Mouse (Mus musculus): ENCODE results near the gene Efhd2. TPM values are rescaled to one million over a fixed set of nuclear protein-coding genes. Genes with fewer than 3 reads are reported as not detected.

Gene Efhd2
- polyA plus RNA-seq, 1 experiment from 2014 or later = 62.0 TPM

GRCm38 (mm10) chr4:141821178-141821577 is 53.5 kb downstream of the Efhd2 start:
- Histone ChIP-seq H3K4me3 (no peak overlapping the region), H3K4me1 (replicated peaks) (peaks cover 8% of the 10 kb centered on the region; the same call in 1 of the 2 replicates), H3K4me2 (no peak overlapping the region), H3K27me3 (no peaks in the 10 kb centered on the region), H3K27ac (no peak overlapping the region), H3K9ac (no peak overlapping the region), H3K9me3 (replicated peaks) (no peaks in the 10 kb centered on the region), H3K36me3 (no peaks in the 10 kb centered on the region)
- no peak for ATAC-seq (replicated peaks; ENCODE audit: insufficient number of reproducible peaks, insufficient read depth, low FRiP score, low read depth)
- 26% methylated on average over 3 of the region's 3 CpGs for WGBS

GRCm38 (mm10) chr4:141819316-141819715 is 55.4 kb downstream of the Efhd2 start:
- no peak overlapping the region for H3K9ac ChIP-seq
- no peak overlapping the region for H3K4me2 ChIP-seq
- H3K9me3 ChIP-seq (replicated peaks) = no peaks in the 10 kb centered on the region
- no peaks in the 10 kb centered on the region for H3K27me3 ChIP-seq
- H3K27ac ChIP-seq = no peak overlapping the region
- no peak overlapping the region for H3K4me3 ChIP-seq
- H3K4me1 ChIP-seq (replicated peaks) = peaks cover 8% of the 10 kb centered on the region; the same call in 1 of the 2 replicates
- ATAC-seq (replicated peaks; ENCODE audit: insufficient number of reproducible peaks, insufficient read depth, low FRiP score, low read depth) = no peak
- 88% methylated on average over 7 of the region's 7 CpGs for WGBS
- peaks cover 5% of the 10 kb centered on the region; the same call in 1 of the 2 replicates for H3K36me3 ChIP-seq

GRCm38 (mm10) chr4:141818861-141819260 is 55.9 kb downstream of the Efhd2 start:
- H3K27ac ChIP-seq = no peak overlapping the region
- peaks cover 9% of the 10 kb centered on the region; the same call in 1 of the 2 replicates for H3K36me3 ChIP-seq
- H3K9me3 ChIP-seq (replicated peaks) = no peaks in the 10 kb centered on the region
- H3K27me3 ChIP-seq = no peaks in the 10 kb centered on the region
- H3K4me1 ChIP-seq (replicated peaks) = peaks cover 8% of the 10 kb centered on the region; the same call in 1 of the 2 replicates
- no peak overlapping the region for H3K4me3 ChIP-seq
- no peak overlapping the region for H3K4me2 ChIP-seq
- no peak overlapping the region for H3K9ac ChIP-seq
- no peak for ATAC-seq (replicated peaks; ENCODE audit: insufficient number of reproducible peaks, insufficient read depth, low FRiP score, low read depth)
- 79% methylated on average over 13 of the region's 13 CpGs for WGBS

GRCm38 (mm10) chr4:141817706-141818105 is 57.0 kb downstream of the Efhd2 start:
- Histone ChIP-seq H3K4me2 (no peak overlapping the region), H3K4me3 (no peak overlapping the region), H3K27me3 (no peaks in the 10 kb centered on the region), H3K9me3 (replicated peaks) (no peaks in the 10 kb centered on the region), H3K36me3 (peaks cover 21% of the 10 kb centered on the region), H3K27ac (no peak overlapping the region), H3K9ac (no peak overlapping the region), H3K4me1 (replicated peaks) (peaks cover 8% of the 10 kb centered on the region; the same call in 1 of the 2 replicates)
- 79% methylated on average over 10 of the region's 10 CpGs for WGBS
- ATAC-seq (replicated peaks; ENCODE audit: insufficient number of reproducible peaks, insufficient read depth, low FRiP score, low read depth) = no peak

GRCm38 (mm10) chr4:141816776-141817655 is 57.7 kb downstream of the Efhd2 start:
- Histone ChIP-seq H3K27ac (no peak overlapping the region), H3K4me2 (no peak overlapping the region), H3K36me3 (peaks cover 25% of the 10 kb centered on the region), H3K4me1 (replicated peaks) (peaks cover 8% of the 10 kb centered on the region; the same call in 1 of the 2 replicates), H3K4me3 (no peak overlapping the region), H3K9ac (no peak overlapping the region), H3K27me3 (no peaks in the 10 kb centered on the region), H3K9me3 (replicated peaks) (no peaks in the 10 kb centered on the region)
- WGBS = 73% methylated on average over 14 of the region's 14 CpGs
- ATAC-seq (replicated peaks; ENCODE audit: insufficient number of reproducible peaks, insufficient read depth, low FRiP score, low read depth) = no peak

- Histone ChIP-seq H3K27me3 (no peaks in the 10 kb centered on the region), H3K9me3 (replicated peaks) (no peaks in the 10 kb centered on the region), H3K4me2 (no peak overlapping the region), H3K4me1 (replicated peaks) (peaks cover 4% of the 10 kb centered on the region; the same call in 1 of the 2 replicates), H3K27ac (no peak overlapping the region), H3K36me3 (peaks cover 33% of the 10 kb centered on the region), H3K4me3 (no peak overlapping the region), H3K9ac (no peak overlapping the region)
- 87% methylated on average over 7 of the region's 7 CpGs for WGBS
- ATAC-seq (replicated peaks; ENCODE audit: insufficient number of reproducible peaks, insufficient read depth, low FRiP score, low read depth) = no peak
Observed at GRCm38 (mm10) chr4:141816267-141816666, 58.5 kb downstream of the Efhd2 start.

GRCm38 (mm10) chr4:141811375-141811774 is 63.3 kb downstream of the Efhd2 start:
- H3K9me3 ChIP-seq (replicated peaks) = no peaks in the 10 kb centered on the region
- H3K36me3 ChIP-seq = peaks cover 80% of the 10 kb centered on the region
- no peak for ATAC-seq (replicated peaks; ENCODE audit: insufficient number of reproducible peaks, insufficient read depth, low FRiP score, low read depth)
- no peaks in the 10 kb centered on the region for H3K27me3 ChIP-seq
- 94% methylated on average over 7 of the region's 7 CpGs for WGBS
- no peak overlapping the region for H3K4me2 ChIP-seq
- H3K4me3 ChIP-seq = no peak overlapping the region
- H3K27ac ChIP-seq = no peak overlapping the region
- H3K4me1 ChIP-seq (replicated peaks) = no peaks in the 10 kb centered on the region
- no peak overlapping the region for H3K9ac ChIP-seq

- Histone ChIP-seq H3K9me3 (replicated peaks) (no peaks in the 10 kb centered on the region), H3K4me2 (no peak overlapping the region), H3K36me3 (peaks cover 84% of the 10 kb centered on the region), H3K9ac (no peak overlapping the region), H3K4me3 (no peak overlapping the region), H3K27me3 (no peaks in the 10 kb centered on the region), H3K4me1 (replicated peaks) (no peaks in the 10 kb centered on the region), H3K27ac (no peak overlapping the region)
- 97% methylated on average over 2 of the region's 2 CpGs for WGBS
- ATAC-seq (replicated peaks; ENCODE audit: insufficient number of reproducible peaks, insufficient read depth, low FRiP score, low read depth) = no peak
Observed at GRCm38 (mm10) chr4:141810975-141811374, 63.7 kb downstream of the Efhd2 start.

- no peaks in the 10 kb centered on the region for H3K9me3 ChIP-seq (replicated peaks)
- no peak overlapping the region for H3K9ac ChIP-seq
- no peak overlapping the region for H3K27ac ChIP-seq
- 70% methylated on average over 8 of the region's 8 CpGs for WGBS
- no peak for ATAC-seq (replicated peaks; ENCODE audit: insufficient number of reproducible peaks, insufficient read depth, low FRiP score, low read depth)
- no peaks in the 10 kb centered on the region for H3K4me1 ChIP-seq (replicated peaks)
- H3K36me3 ChIP-seq = peaks cover 94% of the 10 kb centered on the region
- no peaks in the 10 kb centered on the region for H3K27me3 ChIP-seq
- no peak overlapping the region for H3K4me3 ChIP-seq
- H3K4me2 ChIP-seq = no peak overlapping the region
Observed at GRCm38 (mm10) chr4:141809850-141810464, 64.8 kb downstream of the Efhd2 start.

All from heart, embryonic 15.5 days (tissue).